Mouse (Mus musculus): Measurements from ENCODE around the gene Lmo3.

Gene Lmo3

DNA sequence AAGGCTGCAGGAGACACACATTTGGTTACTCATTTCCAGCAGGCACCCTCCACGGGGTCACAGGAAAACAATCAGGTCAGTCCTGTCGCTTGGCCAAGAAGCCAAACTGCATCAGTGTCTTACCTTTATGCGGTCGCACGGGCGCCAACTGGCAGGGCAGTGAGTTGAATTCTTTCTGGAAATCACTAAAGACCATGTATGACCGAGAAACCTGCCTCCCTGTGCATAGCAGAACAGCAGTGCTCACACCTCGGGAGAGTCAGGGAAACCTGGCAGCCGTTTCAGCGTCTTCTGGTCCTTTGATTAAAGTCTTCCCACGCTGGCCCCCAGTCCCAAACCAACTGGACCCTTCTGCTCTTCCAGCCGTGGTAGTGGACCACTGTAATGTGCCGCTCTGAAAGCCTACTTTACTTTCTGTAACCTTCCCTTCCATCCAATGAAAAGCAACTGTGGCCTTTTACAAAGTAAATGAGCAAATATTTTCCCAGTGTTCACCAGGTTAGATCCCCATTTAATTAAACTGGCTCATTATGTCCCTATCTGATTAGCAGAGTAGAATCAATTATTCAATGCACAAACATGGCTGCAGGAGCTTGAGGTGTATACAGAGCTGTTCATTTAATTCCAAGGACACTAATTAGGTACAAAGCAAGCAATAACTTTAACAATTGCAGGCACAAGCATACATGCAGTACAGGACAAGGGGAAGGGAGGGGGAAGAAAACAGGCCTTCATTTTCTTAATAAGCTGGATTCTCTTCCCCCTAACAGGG lies at the start of gene Lmo3:
Gene Lmo3, minus strand, starts transcription at position 235 of the 772 bp plus-strand sequence.
- DNase-seq: no peak

DNA sequence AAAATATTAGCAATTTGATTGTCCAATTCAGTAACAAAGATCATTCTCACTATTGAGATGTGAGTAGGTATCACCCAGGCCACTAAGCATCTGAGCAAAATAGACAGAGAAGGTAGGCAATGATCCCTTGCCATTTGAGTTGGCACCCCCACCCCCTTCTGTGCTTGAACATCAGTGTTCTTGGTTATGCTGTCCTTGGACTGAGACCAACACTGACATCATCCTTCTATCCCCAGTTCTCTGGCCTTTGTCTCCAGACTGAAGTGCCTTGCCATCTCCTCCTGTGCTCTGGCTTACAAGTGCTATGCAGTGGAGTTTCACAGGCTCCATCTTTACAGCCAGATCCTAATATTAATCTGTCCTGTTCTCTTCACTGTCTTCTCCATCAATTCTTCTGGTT lies 39.0 kb upstream of the Lmo3 start:
- DNase-seq: no peak

DNA sequence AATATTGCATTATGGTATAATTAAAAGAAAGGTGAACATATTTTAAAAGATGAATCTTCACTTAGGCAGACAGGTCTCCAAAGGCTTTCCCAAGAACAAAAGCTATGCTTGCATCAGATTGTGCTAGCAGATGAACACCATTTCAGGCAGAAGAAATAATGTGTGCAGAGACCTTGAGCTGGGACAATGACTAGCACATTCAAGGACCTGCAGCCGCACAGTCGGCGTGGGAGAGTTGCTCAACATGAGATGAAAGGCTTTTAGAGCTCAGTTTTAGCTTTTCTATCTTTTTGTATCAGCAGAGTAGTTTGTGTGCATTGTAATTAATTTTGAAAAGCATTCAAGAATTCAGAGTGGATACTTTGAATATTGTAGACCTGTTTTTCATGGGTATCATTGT lies 36.6 kb upstream of the Lmo3 start:
- DNase-seq: no peak

DNA sequence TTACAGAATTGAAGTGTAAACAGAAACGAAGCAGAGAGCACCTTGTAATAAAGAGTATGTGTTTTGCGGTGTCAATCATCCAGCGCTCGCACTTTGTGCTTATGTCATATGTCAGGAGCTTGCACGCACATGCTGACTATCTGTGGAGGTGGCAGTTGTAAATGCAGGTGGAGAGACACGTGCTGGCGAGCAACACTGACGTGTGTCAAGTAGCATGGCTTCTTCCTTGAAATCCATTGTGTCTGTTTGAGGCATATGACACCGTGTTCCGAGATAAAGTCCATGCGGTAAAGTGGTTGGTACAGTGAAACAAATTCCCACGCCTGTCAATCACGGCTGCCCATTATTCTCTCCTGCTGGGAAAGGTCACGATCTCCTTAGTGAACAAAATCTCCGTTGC lies 15.2 kb upstream of the Lmo3 start:
- DNase-seq: no peak

DNA sequence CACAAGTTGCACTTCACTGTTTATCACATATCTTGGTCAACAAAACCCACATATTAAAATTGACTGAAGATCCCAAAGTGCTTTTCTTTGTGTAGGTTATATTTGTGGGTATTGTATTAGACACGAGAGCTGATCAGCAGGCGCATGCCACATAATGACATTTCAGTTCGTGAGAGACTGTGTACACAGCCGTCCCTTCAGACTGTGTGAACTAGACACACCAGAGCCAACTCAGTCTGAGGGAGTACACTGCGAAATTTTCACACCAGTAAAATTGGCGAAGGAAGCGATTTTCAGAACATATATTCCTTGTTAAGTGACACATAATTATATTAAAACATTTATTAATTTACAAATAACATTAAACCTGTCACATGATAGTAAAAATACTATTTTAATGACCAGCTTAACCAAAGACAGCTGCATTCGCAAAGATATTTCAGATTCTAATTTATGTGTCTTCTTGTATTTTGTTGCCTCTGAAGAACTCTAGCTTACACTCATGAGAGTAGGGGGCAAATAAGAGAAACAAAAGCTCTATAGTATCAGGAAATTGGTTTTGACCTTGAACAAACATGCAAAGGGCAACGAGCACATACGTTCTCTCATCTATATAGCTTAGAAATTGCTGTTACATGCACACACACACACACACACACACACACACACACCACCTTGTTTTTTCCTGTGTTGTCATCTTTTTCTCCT lies 14.4 kb upstream of the Lmo3 start:
- DNase-seq: no peak

DNA sequence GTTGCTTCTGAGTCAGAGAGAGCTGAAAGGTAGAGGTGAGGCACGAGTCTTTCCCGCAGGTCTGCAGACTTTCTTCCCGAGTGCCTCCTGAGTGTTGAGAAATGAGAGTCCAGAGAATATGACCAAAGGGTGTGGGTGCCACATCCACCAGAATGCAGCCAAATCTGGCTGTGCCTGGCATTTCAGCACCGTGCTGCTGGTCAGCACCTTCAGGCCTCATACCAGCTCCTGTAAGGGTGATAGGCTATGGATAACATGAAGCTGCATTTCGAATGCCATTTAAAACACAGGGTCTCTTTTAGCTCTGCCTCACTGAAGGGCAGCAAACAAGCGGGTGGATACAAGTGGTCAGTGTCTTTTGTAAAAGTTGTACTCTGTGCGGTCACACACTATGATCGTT lies 1.5 kb upstream of the Lmo3 start:
- DNase-seq: no peak

DNA sequence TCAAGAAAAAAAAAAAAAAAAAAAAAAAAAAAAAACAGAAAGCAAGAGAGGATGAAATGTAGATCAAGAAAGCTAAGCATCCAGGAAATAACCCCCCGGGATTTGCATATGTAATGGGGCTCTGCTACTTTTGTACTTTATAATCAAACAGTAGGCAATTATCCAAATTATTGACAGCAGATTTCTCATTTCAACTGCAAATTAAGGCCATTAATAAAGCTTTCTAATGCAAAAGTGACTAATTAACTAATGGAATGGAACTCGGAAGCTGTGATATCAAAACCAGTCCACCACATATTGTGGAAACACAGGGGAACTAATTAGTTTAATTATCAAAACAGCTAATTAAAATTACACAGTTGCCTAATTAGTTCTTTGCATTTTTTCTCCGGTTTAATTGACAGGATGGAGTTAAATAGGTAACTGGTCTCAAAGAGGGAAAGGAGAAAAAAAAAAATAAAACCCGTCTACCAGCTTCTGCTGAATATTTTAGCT lies 785 bp upstream of the Lmo3 start:
- no peak for DNase-seq

DNA sequence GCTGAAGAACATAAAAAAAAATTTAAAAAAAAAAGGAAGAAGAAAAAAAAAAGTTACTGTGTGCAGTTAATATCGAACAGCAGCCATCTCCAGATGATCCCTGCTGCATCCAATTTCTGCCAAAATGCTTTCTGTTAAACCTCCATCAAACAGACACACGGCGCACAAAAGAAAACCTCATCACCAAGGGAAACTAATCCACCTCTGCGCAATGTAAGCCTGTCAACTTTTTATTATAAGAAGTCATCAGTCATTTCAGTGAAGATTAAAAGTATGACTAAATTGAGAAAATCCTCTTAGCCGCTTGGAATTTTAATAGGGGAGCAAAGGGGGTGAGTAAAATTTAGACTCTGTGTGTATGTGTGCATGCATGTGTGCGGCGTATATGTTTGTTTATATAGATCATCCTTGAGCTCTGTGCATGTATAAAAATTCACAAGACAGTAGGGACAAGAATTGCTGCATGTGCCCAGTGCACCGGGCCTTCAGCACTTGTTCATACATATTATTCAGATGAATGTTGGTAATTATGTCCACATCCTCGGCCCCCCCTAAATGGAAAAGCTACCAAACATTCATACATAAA lies 1.2 kb downstream of the Lmo3 start:
- DNase-seq: no peak

DNA sequence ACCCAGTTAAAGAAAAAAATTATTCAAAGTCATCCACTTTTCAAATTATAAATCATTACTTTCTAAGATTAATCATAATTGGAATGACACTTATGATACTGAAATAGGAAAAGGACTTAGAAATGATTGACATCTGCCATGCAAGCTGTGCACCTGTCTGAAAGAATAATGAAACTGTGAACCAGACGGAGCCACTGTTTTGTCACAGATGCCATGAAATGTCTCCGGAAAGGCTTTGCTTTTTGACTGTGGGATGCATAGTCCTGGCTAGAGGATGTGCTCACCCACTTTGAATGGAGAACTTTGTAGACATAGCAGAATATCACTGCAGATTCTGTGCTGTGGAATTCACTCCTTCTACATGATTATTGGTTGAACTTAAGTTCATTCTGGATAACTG lies 18.4 kb downstream of the Lmo3 start:
- DNase-seq: peak; percentile 14

DNA sequence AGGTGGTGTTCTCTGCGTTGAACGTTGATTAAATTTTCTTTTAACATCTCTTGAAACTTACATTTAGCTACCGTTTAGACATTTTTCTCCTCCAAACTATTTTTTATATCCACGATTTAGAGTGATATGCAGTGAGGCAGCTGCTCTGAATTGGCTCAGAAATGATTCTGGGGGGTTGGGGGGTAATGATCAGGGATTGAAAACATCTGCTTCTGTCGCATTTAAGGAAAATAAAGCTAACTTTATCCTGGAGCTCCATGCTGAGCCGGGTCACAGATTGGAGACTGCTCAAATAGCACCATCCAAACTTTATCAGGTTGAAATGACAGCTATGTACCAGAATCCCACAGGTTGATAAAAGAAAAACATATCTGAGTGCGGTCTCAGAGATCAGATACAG lies 29.6 kb downstream of the Lmo3 start:
- no peak for DNase-seq

DNA sequence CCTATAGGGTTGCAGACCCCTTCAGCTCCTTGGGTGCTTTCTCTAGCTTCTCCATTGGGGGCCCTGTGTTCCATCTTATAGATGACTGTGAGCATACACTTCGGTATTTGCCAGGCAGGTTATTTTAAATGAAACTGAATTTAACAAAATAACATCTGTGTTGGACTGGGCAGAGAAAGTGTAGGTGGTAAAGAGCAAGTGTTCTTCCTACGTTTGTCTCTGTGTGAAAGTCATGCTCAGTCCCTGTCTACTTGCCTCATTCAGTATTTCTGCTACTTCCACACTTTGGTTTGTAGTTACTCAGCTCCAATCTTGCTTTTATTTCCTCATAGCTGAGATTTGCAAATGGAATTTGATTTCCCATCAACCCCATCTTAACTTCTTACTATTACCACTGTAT lies 46.9 kb downstream of the Lmo3 start:
- DNase-seq: no peak

DNA sequence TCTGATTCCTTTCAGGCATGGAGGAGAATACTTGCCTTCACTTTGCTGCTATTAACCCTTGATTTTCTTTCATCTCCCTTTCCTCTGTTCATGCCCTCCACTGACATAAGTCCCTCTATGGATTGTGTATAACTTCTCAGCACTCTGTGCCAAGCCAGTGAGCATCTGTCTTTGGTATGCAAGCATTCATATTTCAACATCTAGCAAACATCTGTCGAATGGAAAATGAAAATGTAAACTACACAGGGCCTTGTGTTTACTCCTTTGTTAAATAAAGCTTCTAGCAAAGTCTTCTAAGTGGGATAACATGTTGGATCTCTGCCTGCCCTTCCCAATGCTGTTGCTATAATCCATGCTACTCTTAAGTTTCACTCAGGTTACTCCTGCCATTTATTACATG lies 75.1 kb downstream of the Lmo3 start:
- DNase-seq: no peak

DNA sequence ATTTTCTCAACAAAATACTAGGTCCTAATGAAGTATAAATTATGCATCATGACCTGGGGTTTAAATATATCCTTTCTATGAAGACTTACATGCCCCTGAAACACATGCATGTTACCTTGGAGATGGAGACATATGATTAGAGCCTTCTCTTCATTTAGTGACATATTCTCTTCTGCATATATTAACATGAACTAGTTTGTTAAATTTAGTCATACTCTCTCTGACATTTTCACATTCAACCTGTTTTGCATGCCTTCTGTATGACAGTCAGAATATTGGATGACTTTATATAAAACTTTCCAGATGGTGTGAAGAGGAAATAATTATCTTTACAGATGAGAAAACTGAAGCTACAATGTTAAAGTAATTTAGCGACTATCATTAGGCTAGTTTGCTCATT lies 77.8 kb downstream of the Lmo3 start:
- no peak for DNase-seq

DNA sequence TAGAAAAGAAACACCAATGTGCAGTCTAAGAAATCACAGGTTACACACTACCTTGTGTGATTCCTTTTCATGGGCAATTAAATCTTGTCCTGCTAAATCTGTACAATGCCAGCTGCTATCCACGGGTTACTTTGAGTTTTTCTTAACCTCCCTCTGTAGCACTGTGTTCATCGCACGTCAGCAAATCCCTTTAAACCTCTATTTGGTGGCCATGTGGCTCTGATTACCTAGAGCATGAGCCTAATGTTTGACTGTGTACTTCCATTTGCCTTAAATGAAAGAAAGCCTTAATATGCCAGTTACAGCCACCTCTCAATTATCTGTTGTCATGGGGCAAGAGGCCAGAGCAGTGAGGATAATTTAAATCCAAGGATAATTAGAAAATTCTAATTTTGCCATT lies 98.9 kb downstream of the Lmo3 start:
- DNase-seq: no peak

DNA sequence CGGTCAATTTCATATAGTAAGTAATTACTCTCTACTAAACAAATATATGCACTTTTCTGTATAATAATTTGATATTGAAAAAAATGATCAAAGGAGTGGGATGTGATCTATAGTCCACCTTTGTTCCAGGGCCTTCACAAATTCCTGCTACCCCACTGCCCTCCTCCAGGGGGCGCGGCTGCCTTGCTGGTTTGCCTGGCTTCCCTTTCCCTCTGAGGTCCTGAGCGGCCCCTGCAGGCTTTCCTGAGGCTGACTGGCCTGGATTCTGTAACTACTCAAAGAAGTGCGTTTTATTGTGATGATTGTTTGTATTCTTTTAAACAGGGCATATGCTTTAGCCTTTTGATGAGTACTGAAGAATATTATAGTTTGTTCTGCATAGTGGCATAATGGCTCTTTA lies 104.2 kb downstream of the Lmo3 start:
- DNase-seq: peak; percentile 62

DNA sequence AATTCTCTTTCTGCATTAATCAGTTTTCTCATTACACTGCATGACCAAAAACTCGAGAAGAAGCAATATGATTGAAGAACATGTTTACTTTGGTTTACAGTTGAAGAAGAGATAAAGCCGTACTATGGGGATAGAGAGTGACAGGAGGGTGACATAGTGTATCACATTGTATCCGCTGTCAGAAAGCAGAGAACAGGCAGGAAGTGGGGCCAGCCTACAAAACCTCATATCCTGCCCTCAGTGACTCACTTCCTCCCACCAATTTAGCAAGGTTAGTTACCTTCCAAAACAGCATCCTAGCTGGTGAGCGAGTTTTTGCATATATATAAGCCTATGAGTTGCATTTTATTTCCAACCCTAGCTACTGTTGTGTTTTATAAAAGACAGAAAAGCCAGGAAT lies 112.6 kb downstream of the Lmo3 start:
- DNase-seq: no peak

DNA sequence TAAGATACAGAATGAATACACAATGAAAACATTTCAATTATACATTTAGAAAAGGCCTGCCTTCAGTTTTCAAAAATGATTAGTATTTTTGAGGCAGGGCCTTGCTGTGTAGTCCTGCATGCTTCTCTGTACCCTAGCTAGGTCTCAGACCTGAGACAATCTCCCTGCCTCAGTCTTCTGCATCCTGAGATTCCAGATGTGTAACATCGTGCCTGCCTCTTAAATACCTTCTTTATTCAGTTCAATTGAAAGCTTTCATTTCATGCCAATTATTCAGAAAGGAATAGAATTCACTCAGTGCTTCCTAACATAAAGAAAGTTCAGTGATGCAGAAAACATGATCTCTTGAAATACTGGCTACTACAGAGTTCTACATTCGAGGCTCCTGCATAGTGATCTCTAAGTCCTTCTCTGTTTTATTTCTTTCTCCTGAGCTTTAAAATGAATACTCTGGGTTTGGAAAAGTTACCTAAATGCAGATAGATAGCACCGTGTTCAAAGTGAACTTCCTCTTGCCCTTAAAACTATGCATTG lies 137.2 kb downstream of the Lmo3 start:
- DNase-seq: no peak

DNA sequence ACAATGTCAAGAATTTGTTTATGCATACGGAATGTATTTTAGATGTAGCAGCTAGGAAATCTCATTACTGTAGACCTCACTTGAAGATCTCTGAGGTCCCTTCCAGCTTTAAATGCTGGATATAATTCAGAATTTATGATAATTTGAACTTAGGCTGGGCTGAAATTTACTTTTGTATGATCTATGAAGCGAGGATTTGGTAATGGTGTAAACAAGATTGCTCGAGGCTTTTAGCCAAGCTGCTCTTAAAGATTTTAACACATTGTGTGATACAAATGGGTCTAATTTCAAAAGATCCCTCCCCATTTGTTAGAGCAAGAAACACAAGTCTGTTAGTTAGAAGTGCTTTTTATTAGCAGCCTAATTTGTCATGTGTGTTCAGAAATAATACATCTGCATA lies 144.4 kb downstream of the Lmo3 start:
- DNase-seq: no peak

DNA sequence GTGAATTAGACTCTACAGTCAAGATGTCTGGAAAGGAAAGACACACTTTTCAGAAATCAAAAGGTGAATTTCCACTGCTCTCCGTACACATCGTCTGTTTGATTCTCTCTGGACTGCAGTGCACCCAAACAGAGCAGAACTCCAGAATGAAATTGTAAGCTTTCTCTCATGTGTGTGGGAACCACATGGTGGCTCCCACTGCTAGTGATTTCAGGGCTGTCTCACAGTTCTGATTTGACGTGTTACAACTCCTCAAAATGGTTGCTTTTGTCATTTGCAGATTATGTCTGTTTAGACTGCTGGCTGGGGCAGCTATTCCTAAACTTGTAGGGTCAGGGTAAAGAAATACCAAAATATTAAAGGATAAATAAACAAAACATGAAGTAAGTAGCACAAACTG lies 145.0 kb downstream of the Lmo3 start:
- DNase-seq: no peak

DNA sequence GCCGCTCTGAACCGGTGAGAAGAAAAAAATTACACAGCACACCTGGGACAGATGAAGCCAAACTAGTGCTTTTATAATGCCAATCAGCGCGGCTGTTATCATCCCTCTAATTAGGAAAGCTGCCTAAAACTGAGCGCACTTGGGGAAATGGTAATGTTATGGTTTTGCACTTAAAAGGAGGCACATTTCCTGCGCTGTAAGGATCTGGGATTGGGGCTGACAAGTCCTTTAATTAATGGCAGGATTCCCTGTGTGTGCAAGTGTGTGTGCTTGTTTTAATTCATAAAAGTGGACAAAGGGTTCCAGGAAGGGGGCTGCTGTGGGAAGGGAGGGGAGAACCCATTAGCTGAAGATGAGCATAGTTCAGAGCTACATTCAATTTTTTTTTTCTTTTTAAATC lies 154.4 kb downstream of the Lmo3 start:
- no peak for DNase-seq

DNA sequence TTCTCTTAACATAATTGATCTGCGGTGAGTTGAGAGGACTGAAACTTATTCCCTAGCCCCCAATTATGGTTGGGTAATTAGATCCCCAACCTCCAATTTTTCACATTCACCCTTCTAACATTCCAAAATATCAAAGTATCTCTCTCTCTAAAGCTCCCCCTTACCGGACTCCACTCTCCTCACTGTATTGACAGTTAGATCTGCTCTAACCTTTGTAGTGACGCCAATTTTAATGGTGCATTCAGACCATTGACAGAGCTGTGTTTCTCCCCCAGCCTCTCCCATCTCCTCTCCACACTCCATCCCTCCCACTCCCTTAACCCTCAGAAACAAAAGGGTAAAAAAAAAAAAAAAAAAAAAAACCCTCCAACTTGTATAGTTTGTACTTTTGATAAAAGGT lies 154.9 kb downstream of the Lmo3 start:
- no peak for DNase-seq

DNA sequence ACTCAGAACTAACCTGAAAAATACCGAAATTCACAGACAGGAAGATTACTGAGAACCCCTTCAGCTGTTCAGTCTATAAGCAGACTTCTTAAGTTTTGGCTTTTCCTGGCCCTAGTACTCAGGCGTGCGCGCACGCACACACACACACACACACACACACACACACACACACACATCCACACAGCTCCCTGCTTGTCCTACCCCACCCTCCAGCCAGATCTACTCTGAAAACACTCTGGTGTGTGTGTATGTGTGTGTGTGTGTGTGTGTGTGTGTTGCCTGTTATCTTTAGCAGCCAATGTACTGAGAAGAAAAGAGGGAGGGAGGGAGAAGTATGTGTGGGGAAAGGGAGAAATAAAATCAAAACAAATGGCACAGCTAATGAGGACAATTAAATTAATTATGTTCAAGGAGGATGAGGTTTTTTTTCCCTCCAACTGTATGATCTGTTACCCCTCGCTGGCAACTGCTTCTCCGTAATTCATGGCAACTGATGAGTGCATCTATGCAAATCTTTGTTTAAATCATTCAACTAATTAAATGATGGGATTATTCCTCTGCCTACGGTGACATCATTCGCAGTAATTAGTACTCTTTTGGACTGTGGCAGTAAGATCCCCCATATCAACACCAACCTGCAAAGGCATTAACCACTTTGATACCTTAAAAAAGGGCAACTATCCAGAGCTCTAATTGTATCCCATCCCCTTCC lies 157.1 kb downstream of the Lmo3 start:
- DNase-seq: no peak

DNA sequence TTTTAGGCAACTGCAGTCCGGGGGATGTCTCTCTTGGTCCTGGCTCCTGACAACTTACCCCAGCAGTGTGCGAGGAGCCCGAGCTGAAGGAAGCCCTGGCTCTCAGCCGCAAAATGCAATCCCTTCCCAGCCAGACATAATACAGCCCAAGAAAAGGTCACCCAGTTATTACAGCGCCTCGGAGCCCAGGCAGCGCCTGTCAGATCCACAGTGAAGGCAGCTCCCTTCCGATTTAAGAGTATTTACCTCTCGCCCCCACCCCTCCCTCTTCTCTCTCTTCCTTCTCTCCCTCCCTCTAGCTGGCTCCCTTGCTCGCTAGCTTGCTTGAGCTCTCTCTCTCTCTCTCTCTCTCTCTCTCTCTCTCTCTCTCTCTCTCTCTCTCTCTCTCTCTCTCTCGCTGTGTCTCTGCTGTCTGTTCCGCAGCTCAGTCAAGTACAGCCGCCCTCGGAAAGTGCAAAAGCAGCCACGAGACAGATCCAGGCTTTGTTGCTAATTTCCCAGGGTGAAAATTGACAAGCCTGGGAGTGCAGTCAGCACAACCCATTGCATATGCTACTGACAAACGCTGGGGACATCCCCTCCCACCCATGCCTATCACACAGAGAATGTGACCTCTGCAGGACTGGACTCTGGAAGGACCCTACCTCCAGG lies 159.0 kb downstream of the Lmo3 start:
- DNase-seq: peak; percentile 72
